Mouse (Mus musculus) monocyte, adult 2 months (primary cell): Measurements from ENCODE around the gene Hao1.

Source experiments
- DNase-seq, 2 experiments: peaks; one replicate each; pipeline ENCODE4 v3.0.0; 2022; ENCODE audit warnings: low spot score in 2 of 2, low read depth in 1 of 2

Hao1 gene

DNA sequence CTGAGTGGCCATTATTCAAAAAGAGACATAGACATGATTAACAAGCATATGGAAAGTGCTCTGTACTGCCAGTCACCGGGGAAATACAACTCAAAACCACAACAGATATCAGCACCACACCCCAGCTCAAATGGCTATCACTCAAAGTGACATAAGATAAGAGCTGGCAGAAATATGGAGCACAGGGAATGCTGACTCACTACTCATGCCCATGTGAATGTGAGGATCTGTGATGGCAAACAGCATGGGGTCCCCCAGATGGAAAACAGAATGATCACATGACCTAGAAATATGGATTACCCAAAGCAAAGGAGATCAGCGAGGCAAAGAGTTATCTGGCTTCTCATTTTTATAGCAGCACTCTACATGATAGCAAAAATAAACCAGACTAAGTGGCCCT is 89.0 kb downstream of the Hao1 start:
- no peak for DNase-seq

DNA sequence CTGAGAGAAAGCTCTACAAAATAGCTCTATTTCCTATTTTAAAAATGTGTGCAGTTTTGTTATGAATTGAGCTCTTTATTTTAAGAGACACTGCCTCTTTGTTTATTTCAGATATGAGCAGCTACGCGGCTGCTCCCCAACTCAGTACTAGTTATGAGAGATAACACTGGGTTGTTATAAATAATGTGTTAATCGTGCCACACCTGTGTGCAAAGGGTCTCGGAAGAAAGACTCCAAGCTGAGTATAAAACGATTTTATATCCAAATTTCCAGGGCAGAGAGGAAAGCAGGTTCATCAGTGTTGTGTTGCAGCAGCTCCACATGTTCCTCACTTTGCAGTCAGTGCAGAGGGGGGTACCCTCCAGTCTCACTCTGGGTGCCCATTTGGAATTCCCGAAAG is 91.8 kb downstream of the Hao1 start:
- DNase-seq = no peak

DNA sequence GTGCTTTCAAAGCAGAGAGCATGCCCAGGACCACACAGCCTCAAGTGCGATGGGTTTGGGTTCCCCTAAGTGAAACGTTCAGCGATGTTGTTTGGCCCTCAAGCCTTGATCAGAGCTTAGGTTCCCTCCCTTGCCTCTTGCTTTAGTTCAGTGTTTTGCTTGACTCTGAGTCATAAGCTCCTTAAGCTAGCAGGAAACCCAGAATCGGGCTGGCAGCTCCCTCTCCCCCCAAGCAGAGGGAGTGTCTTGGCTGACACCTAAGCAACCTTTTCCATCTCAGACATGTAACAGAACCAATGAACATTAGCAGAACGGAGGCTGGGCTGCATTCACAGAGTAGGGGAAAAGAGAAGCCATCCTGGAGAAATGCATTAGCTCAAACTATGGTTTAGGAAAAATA is 93.3 kb downstream of the Hao1 start:
- DNase-seq = no peak

DNA sequence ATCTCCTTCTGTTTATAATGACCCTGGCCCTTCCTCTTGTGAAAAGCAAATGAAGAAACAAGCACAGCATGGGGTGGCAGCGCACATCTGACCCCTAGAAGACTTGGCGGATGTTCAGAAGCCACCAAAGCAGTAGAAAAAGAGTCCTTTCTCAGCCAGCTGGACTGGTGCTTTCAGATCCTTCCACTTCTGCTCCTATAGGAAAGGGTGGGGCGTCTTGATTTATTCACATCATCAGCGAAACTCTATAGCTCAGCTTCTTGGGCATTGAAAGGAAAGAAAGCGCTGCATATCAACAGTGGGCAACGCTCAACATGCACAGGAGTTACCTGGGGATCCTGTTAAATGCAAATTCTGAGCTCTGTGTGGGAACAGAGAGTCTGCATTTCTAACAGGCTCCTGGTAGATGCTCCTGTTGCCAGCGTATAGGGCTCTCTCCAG is 98.1 kb downstream of the Hao1 start:
- DNase-seq = no peak

DNA sequence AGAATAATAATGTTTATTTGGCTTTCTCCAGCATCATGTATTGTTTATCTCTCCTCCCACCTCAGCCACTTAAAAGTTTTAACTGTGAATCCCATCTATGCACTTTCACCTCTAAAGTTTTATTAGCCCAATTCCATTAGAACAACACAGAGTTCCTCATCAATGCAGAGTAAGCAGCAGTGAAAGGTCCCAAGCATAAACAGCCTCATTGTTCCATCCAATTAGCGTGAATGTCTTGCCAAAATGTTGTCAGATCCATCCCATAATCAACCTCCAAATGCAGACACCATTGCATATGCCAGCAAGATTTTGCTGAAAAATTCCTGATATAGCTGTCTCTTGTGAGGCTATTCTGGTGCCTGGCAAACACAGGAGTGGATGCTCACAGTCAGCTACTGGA is 101.4 kb downstream of the Hao1 start:
- DNase-seq = no peak

DNA sequence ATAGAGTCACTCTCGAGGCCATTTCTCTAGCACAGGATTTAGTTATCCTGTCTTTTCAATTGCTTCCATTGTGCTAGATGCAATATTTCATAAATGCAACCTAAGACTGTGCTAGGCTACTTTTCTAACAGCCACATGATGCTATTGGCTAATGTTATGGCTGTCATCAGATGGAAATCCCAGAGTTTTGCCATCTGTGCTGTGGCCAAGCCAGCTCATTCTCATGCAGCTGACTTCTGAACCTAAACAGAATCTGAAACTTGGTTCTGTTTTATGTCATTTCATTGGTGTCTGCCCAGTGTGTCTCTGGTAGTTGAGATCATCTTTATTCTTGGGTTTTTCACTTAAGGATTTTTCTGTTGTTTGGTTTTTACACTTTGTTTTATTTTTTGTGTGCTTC is 103.2 kb downstream of the Hao1 start:
- DNase-seq = no peak
